Mouse (Mus musculus) olfactory bulb, adult 2 months (tissue): ENCODE results near the gene Tnpo1.
"Not testable (repeated sequence)": the region's sequence is repeated elsewhere in the genome, so short reads cannot be mapped to it uniquely, and the experiment has no call there.

Source experiments
- CTCF ChIP-seq: fragments of 200-500 bp; IDR thresholded peaks from 2 replicates; pipeline ENCODE4 v1.5.1; 2012; ENCODE audit warnings: low read depth, mild to moderate bottlenecking, low read length, moderate library complexity; ENCODE audit not compliant: insufficient read depth
- POLR2A ChIP-seq: fragments of 200-500 bp; IDR thresholded peaks from 2 replicates; pipeline ENCODE4 v1.6.1; 2012; ENCODE audit warnings: mild to moderate bottlenecking, low read depth, low read length, moderate library complexity; ENCODE audit not compliant: insufficient read depth

DNA sequence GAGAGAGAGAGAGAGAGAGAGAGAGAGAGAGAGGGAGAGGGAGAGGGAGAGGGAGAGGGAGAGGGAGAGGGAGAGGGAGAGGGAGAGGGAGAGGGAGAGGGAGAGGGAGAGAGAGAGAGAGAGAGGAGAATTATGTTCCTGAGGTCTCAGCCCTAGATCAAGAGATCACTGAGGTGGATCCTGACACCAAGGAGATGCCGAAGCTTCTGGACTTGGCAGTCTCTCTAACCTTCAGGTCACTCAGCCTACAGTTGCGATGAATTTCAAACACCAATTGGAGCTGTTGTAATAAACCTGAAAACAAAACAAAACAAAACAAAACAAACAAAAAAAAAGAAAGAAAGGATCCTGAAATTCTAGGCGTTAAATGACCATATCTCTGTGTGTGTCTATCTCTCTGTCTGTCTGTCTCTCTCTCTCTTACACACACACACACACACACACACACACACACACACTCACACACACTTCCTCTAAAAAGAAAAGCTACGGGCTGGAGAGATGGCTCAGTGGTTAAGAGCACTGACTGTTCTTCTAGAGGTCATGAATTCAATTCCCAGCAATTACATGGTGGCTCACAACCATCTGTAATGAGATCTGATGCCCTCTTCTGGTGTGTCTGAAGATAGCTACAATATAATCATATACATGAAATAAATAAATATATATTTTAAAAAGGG, 109.1 kb downstream of the Tnpo1 start:
- not testable (repeated sequence) for TF ChIP-seq POLR2A, CTCF
